Mouse (Mus musculus): ENCODE results near the gene Gtf2i. TPM values are rescaled to one million over a fixed set of nuclear protein-coding genes. Genes with fewer than 3 reads are reported as not detected.

Gene Gtf2i
- polyA plus RNA-seq, 1 experiment from 2014 or later = 211 TPM

- peaks cover 48% of the 10 kb centered on the region for H3K36me3 ChIP-seq (ENCODE audit: control insufficient read depth, insufficient read depth, low read length)
Measured at GRCm38 (mm10) chr5:134282076-134282475, 32.5 kb downstream of the Gtf2i start.

GRCm38 (mm10) chr5:134279371-134279770 lies 35.2 kb downstream of the Gtf2i start:
- H3K4me1 ChIP-seq (ENCODE audit: control insufficient read depth, insufficient read depth, low read length) = no peaks in the 10 kb centered on the region
- H3K27ac ChIP-seq (replicated peaks; ENCODE audit: low read depth, low read length) = no peak overlapping the region
- no peak overlapping the region for H3K4me2 ChIP-seq (ENCODE audit: low read depth, severe bottlenecking)
- H3K4me3 ChIP-seq (ENCODE audit: low read depth, low read length) = no peak overlapping the region
- no peak overlapping the region for H3K9ac ChIP-seq (ENCODE audit: low read length)
- H3K36me3 ChIP-seq (ENCODE audit: control insufficient read depth, insufficient read depth, low read length) = peaks cover 44% of the 10 kb centered on the region
- WGBS = 86% methylated on average over 7 of the region's 7 CpGs
- DNase-seq (ENCODE audit: low spot score) = no peak
- no peak for ATAC-seq (ENCODE audit: insufficient number of reproducible peaks, low FRiP score, low TSS enrichment, low read depth)
- no peaks in the 10 kb centered on the region for H3K27me3 ChIP-seq (ENCODE audit: control insufficient read depth, insufficient read depth, low read length)
- no peaks in the 10 kb centered on the region for H3K9me3 ChIP-seq (ENCODE audit: control insufficient read depth, low read length)

More at GRCm38 (mm10) chr5:134282076-134282475, 32.5 kb downstream of the Gtf2i start:
- ATAC-seq (ENCODE audit: insufficient number of reproducible peaks, low FRiP score, low TSS enrichment, low read depth) = no peak
- Histone ChIP-seq H3K27me3 (ENCODE audit: control insufficient read depth, insufficient read depth, low read length) (no peaks in the 10 kb centered on the region), H3K27ac (replicated peaks; ENCODE audit: low read depth, low read length) (no peak overlapping the region), H3K4me1 (ENCODE audit: control insufficient read depth, insufficient read depth, low read length) (no peaks in the 10 kb centered on the region), H3K4me3 (ENCODE audit: low read depth, low read length) (no peak overlapping the region), H3K9me3 (ENCODE audit: control insufficient read depth, low read length) (no peaks in the 10 kb centered on the region), H3K9ac (ENCODE audit: low read length) (no peak overlapping the region), H3K4me2 (ENCODE audit: low read depth, severe bottlenecking) (no peak overlapping the region)
- 78% methylated on average over 3 of the region's 3 CpGs for WGBS
- no peak for DNase-seq (ENCODE audit: low spot score)

GRCm38 (mm10) chr5:134277109-134277508 lies 37.5 kb downstream of the Gtf2i start:
- no peaks in the 10 kb centered on the region for H3K9me3 ChIP-seq (ENCODE audit: control insufficient read depth, low read length)
- H3K27me3 ChIP-seq (ENCODE audit: control insufficient read depth, insufficient read depth, low read length) = no peaks in the 10 kb centered on the region
- DNase-seq (ENCODE audit: low spot score) (no peak), ATAC-seq (ENCODE audit: insufficient number of reproducible peaks, low FRiP score, low TSS enrichment, low read depth) (no peak)
- no peaks in the 10 kb centered on the region for H3K4me1 ChIP-seq (ENCODE audit: control insufficient read depth, insufficient read depth, low read length)
- no peak overlapping the region for H3K27ac ChIP-seq (replicated peaks; ENCODE audit: low read depth, low read length)
- no peak overlapping the region for H3K9ac ChIP-seq (ENCODE audit: low read length)
- peaks cover 38% of the 10 kb centered on the region for H3K36me3 ChIP-seq (ENCODE audit: control insufficient read depth, insufficient read depth, low read length)
- H3K4me3 ChIP-seq (ENCODE audit: low read depth, low read length) = no peak overlapping the region
- no peak overlapping the region for H3K4me2 ChIP-seq (ENCODE audit: low read depth, severe bottlenecking)
- 91% methylated on average over 4 of the region's 4 CpGs for WGBS

- H3K9me3 ChIP-seq (ENCODE audit: control insufficient read depth, low read length) = no peaks in the 10 kb centered on the region
- H3K4me1 ChIP-seq (ENCODE audit: control insufficient read depth, insufficient read depth, low read length) = no peaks in the 10 kb centered on the region
- WGBS = 91% methylated on average over 10 of the region's 10 CpGs
- no peak overlapping the region for H3K4me2 ChIP-seq (ENCODE audit: low read depth, severe bottlenecking)
- ATAC-seq (ENCODE audit: insufficient number of reproducible peaks, low FRiP score, low TSS enrichment, low read depth) (no peak), DNase-seq (ENCODE audit: low spot score) (no peak)
- H3K36me3 ChIP-seq (ENCODE audit: control insufficient read depth, insufficient read depth, low read length) = peaks cover 47% of the 10 kb centered on the region
- H3K27me3 ChIP-seq (ENCODE audit: control insufficient read depth, insufficient read depth, low read length) = no peaks in the 10 kb centered on the region
- H3K9ac ChIP-seq (ENCODE audit: low read length) = no peak overlapping the region
- no peak overlapping the region for H3K27ac ChIP-seq (replicated peaks; ENCODE audit: low read depth, low read length)
- H3K4me3 ChIP-seq (ENCODE audit: low read depth, low read length) = no peak overlapping the region
Measured at GRCm38 (mm10) chr5:134275556-134275955, 39.0 kb downstream of the Gtf2i start.

- Histone ChIP-seq H3K4me3 (ENCODE audit: low read depth, low read length) (no peak overlapping the region), H3K9ac (ENCODE audit: low read length) (no peak overlapping the region), H3K27ac (replicated peaks; ENCODE audit: low read depth, low read length) (no peak overlapping the region), H3K4me1 (ENCODE audit: control insufficient read depth, insufficient read depth, low read length) (no peaks in the 10 kb centered on the region), H3K4me2 (ENCODE audit: low read depth, severe bottlenecking) (no peak overlapping the region), H3K27me3 (ENCODE audit: control insufficient read depth, insufficient read depth, low read length) (no peaks in the 10 kb centered on the region), H3K36me3 (ENCODE audit: control insufficient read depth, insufficient read depth, low read length) (peaks cover 48% of the 10 kb centered on the region), H3K9me3 (ENCODE audit: control insufficient read depth, low read length) (no peaks in the 10 kb centered on the region)
- DNase-seq (ENCODE audit: low spot score) (no peak), ATAC-seq (ENCODE audit: insufficient number of reproducible peaks, low FRiP score, low TSS enrichment, low read depth) (no peak)
- WGBS = 93% methylated on average over 11 of the region's 11 CpGs
Measured at GRCm38 (mm10) chr5:134275021-134275420, 39.5 kb downstream of the Gtf2i start.

GRCm38 (mm10) chr5:134273761-134274160 lies 40.8 kb downstream of the Gtf2i start:
- no peak overlapping the region for H3K4me3 ChIP-seq (ENCODE audit: low read depth, low read length)
- 89% methylated on average over 8 of the region's 8 CpGs for WGBS
- no peaks in the 10 kb centered on the region for H3K27me3 ChIP-seq (ENCODE audit: control insufficient read depth, insufficient read depth, low read length)
- no peak overlapping the region for H3K4me2 ChIP-seq (ENCODE audit: low read depth, severe bottlenecking)
- H3K36me3 ChIP-seq (ENCODE audit: control insufficient read depth, insufficient read depth, low read length) = peaks cover 51% of the 10 kb centered on the region
- no peak for DNase-seq (ENCODE audit: low spot score)
- no peak for ATAC-seq (ENCODE audit: insufficient number of reproducible peaks, low FRiP score, low TSS enrichment, low read depth)
- no peaks in the 10 kb centered on the region for H3K4me1 ChIP-seq (ENCODE audit: control insufficient read depth, insufficient read depth, low read length)
- no peak overlapping the region for H3K9ac ChIP-seq (ENCODE audit: low read length)
- no peaks in the 10 kb centered on the region for H3K9me3 ChIP-seq (ENCODE audit: control insufficient read depth, low read length)
- no peak overlapping the region for H3K27ac ChIP-seq (replicated peaks; ENCODE audit: low read depth, low read length)

- Histone ChIP-seq H3K4me1 (ENCODE audit: control insufficient read depth, insufficient read depth, low read length) (no peaks in the 10 kb centered on the region), H3K9ac (ENCODE audit: low read length) (no peak overlapping the region), H3K4me3 (ENCODE audit: low read depth, low read length) (no peak overlapping the region), H3K4me2 (ENCODE audit: low read depth, severe bottlenecking) (no peak overlapping the region), H3K9me3 (ENCODE audit: control insufficient read depth, low read length) (no peaks in the 10 kb centered on the region), H3K27ac (replicated peaks; ENCODE audit: low read depth, low read length) (no peak overlapping the region), H3K36me3 (ENCODE audit: control insufficient read depth, insufficient read depth, low read length) (peaks cover 48% of the 10 kb centered on the region), H3K27me3 (ENCODE audit: control insufficient read depth, insufficient read depth, low read length) (no peaks in the 10 kb centered on the region)
- no peak for DNase-seq (ENCODE audit: low spot score)
- no peak for ATAC-seq (ENCODE audit: insufficient number of reproducible peaks, low FRiP score, low TSS enrichment, low read depth)
- WGBS = 90% methylated on average over 11 of the region's 11 CpGs
Measured at GRCm38 (mm10) chr5:134272761-134273160, 41.8 kb downstream of the Gtf2i start.

- no peak for ATAC-seq (ENCODE audit: insufficient number of reproducible peaks, low FRiP score, low TSS enrichment, low read depth)
- whole genome bisulfite sequencing = 89% methylated on average over 11 of the region's 11 CpGs
- H3K36me3 ChIP-seq (ENCODE audit: control insufficient read depth, insufficient read depth, low read length) = peaks cover 51% of the 10 kb centered on the region
Measured at GRCm38 (mm10) chr5:134271421-134271820, 43.1 kb downstream of the Gtf2i start.

GRCm38 (mm10) chr5:134270566-134270965 lies 44.0 kb downstream of the Gtf2i start:
- no peaks in the 10 kb centered on the region for H3K4me1 ChIP-seq (ENCODE audit: control insufficient read depth, insufficient read depth, low read length)
- DNase-seq (ENCODE audit: low spot score) (no peak), ATAC-seq (ENCODE audit: insufficient number of reproducible peaks, low FRiP score, low TSS enrichment, low read depth) (no peak)
- H3K27ac ChIP-seq (replicated peaks; ENCODE audit: low read depth, low read length) = no peak overlapping the region
- H3K27me3 ChIP-seq (ENCODE audit: control insufficient read depth, insufficient read depth, low read length) = no peaks in the 10 kb centered on the region
- H3K9me3 ChIP-seq (ENCODE audit: control insufficient read depth, low read length) = no peaks in the 10 kb centered on the region
- H3K4me2 ChIP-seq (ENCODE audit: low read depth, severe bottlenecking) = no peak overlapping the region
- peaks cover 53% of the 10 kb centered on the region for H3K36me3 ChIP-seq (ENCODE audit: control insufficient read depth, insufficient read depth, low read length)
- H3K9ac ChIP-seq (ENCODE audit: low read length) = no peak overlapping the region
- 89% methylated on average over 4 of the region's 4 CpGs for WGBS
- H3K4me3 ChIP-seq (ENCODE audit: low read depth, low read length) = no peak overlapping the region

More at GRCm38 (mm10) chr5:134271421-134271820, 43.1 kb downstream of the Gtf2i start:
- no peak for DNase-seq (ENCODE audit: low spot score)
- H3K9ac ChIP-seq (ENCODE audit: low read length) = no peak overlapping the region
- H3K9me3 ChIP-seq (ENCODE audit: control insufficient read depth, low read length) = no peaks in the 10 kb centered on the region
- no peaks in the 10 kb centered on the region for H3K27me3 ChIP-seq (ENCODE audit: control insufficient read depth, insufficient read depth, low read length)
- H3K4me2 ChIP-seq (ENCODE audit: low read depth, severe bottlenecking) = no peak overlapping the region
- no peaks in the 10 kb centered on the region for H3K4me1 ChIP-seq (ENCODE audit: control insufficient read depth, insufficient read depth, low read length)
- H3K4me3 ChIP-seq (ENCODE audit: low read depth, low read length) = no peak overlapping the region
- H3K27ac ChIP-seq (replicated peaks; ENCODE audit: low read depth, low read length) = no peak overlapping the region

All from limb, embryonic 11.5 days (tissue).